Mouse (Mus musculus): ENCODE results near the gene Optn.

DNA sequence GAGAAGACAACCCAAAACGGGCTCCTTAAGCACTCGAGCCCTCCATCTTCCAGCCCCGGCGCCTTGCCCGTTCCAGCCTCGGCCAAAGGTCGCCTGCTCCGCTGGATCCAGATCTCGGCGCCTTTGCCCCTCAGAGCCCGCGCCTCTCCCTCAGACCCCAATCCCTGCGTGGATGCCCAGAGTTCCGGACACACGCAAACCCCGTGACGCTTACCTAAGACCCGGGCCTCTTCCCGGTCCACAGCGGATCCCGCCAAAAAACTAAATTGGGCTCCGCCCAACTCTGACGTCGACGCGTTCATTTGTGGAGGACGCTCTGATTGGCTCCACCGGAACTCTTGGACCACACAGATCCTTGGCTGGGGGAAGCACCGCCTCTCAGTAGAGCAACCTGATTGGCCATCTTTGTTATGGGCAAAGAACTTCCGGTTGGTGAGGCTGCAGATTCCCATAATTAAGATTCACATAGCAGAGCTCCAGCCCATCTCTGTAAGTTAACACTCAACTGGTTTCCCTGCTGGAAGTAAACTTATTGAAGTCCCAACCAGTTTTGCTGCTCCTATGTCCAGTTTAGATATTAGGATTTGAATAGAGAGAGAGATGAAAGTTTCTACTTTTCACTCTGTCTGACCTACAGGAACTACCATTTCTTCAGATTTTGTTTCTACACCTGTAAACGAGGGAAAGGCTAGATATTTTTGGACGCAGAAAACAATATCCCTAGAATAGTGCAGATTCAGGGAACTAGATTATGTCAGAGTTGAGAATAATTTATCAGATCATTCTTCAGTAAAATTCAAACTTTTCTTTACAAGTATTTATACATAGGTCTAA, 51.1 kb downstream of the Optn start, which contains the start of gene Mcm10:
- TF ChIP-seq CTCF (IDR thresholded peaks at IDR 0.05; ENCODE audit: low read depth) = no peak
- no peak for TF ChIP-seq EP300 (IDR thresholded peaks at IDR 0.05; ENCODE audit: low read depth)
